Mouse (Mus musculus): ENCODE measurements around the gene Pbxip1. TPM values are rescaled to one million over a fixed set of nuclear protein-coding genes. Genes with fewer than 3 reads are reported as not detected.

Gene Pbxip1
- polyA plus RNA-seq (2015; fragmentation: Nextera tagmentation; extraction: Ambion mirVana): 19.8 and 25.3 TPM in 2 replicates

DNA sequence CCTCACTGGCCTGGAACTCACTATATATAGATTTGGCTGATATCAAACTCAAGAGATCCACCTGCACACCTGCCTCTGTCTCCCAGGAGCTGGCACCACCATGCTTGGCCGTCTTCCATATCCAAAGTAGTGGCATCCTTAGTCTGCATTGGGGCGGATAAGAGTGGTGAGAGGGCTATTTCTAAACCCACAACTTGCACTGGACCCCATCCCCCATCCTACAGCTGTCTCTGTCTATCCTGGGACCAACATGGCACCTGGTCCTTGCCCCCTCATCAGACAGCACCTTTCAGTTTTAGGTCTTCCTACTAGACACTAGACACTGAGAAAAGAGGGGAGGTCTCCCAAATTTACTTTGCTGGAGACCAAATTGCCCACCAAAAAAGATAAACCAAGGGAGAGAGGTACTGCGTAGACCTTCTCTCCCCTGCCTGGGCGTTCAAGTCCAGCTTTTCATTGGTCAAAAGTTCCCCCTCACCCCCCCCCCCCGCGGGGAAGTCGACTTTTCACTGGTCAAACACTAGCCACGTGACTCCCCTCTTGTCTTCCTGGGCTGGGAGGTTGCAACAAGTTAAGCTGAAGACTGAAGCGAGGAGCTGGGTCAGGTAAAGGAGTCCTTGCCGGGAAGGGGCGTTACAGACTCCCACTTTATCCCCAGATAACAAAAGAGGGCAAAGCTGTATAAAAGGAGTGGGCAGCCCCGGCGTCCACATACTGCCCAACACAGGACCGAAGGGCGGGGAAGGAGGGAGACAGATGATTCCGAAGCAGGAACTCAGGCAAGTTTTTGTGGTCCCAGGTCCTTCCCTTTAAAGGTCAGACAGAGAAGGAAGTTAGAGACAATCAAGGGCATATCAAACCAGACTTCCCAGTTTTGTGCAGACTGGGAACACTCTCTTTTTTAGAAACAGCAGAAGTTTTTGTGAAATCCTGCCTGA lies at the start of gene Pbxip1:
Gene Pbxip1, plus strand, starts transcription at position 531 of the 938 bp plus-strand sequence.

DNA sequence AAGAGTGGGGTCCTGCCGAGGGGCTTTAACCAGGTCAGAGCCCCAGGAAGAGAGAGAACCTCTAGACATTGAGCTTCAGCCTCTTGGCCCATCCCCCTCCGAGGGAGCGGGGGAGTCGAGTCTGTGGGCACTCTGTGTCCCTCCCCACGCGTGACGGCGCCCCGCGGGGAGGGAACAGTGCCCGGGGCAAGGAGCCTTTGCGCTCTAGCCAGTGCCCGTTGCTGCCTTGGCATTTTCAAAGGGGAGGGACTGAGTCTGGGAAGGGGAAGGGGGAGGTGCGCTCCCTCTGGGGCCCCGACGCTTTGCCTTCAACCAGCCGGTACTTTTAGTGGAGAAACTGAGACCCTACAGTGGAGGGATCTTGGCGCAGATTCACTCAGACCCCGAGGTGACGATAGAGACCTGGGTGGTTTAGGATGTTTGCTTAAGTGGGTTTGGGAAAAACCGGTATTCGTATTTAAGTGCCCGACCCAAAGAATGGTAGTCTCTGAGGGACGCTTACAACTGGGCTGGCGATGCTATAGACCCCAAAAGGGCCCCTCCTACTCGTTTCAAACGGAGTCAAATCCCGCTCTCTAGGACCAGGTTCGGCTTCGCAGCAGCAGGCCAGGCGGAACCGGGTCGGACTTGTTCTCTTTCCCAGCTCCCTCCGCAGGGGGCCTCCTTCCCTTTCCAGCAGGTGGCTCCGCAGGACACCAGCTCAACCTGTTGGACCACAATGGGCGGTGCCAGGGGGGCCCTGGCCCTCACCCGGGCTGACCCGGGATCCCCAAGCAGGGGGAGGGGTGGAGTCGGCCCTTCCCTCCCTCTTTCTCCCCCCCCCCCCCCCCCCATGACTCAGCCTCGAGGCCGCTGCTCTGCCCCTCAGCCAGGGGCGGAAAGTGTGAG lies 42.3 kb upstream of the Pbxip1 start, which contains the start of gene Zbtb7b:
Gene Zbtb7b, minus strand, starts transcription at position 771 of the 888 bp plus-strand sequence.

DNA sequence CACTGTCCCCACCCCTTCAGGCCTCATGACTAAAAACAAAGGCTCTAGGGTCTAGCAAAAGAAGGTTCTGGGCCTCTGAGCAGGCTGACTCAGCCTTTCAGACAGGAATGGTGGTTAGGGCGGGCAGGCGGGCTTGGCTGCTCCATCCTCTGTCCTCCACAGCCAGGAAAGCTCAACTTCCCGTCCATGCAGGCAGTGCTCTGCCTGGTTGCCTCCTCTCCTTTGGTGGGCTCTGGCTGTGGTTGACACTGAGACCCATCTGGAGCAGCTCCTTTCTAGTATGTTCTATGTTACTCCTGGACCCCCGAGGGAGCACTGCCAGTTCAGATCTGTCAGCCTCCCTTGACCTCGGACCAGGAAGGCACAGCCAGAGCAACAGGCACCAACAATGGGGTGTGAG lies 33.8 kb upstream of the Pbxip1 start, which contains the start of gene Lenep:
Gene Lenep, minus strand, starts transcription at position 101 of the 400 bp plus-strand sequence.

DNA sequence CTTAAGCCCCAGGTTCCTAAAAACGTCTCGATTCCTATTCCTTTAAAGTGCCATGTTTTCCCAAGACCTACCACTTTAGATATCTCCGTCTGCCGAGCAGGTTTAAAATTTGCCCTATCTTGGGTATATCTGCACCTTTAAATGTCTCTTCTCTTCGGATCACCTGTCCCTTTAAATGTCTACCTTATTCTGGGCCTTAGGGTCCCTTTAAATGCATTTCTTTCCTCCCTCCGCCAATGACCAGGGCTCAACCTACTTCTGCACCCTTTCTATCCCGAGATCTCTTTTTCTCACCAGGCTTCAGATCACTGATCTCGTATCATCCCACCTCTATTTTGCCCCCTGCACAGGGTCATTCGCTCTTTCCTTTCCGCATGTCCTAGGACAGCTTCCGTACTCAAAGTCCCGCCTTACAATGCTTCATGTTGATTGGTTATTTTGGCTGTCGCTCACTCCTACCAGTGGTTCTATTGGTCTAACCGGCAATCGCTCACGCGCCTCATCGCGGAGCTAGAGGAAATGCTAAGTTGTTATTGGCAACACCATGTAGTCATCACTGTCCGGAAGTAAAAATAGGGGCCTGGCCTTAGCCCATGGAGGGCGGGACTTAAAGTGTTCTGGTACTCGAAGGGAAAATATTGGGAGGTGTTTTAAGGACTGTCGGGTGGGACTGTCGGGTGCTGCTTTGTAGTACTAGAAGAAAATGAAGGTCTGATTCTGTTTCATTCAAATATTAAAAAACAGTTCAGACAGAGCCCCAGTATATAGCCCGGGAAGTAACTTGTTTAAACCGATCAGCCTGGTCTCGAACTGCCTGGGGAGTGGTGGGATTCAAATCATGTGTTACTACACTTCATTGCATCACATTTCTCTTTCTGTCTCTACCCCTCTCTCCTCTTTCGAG lies 24.8 kb upstream of the Pbxip1 start, which contains the start of gene Flad1:
Gene Flad1, minus strand, starts transcription at position 381 of the 904 bp plus-strand sequence.

DNA sequence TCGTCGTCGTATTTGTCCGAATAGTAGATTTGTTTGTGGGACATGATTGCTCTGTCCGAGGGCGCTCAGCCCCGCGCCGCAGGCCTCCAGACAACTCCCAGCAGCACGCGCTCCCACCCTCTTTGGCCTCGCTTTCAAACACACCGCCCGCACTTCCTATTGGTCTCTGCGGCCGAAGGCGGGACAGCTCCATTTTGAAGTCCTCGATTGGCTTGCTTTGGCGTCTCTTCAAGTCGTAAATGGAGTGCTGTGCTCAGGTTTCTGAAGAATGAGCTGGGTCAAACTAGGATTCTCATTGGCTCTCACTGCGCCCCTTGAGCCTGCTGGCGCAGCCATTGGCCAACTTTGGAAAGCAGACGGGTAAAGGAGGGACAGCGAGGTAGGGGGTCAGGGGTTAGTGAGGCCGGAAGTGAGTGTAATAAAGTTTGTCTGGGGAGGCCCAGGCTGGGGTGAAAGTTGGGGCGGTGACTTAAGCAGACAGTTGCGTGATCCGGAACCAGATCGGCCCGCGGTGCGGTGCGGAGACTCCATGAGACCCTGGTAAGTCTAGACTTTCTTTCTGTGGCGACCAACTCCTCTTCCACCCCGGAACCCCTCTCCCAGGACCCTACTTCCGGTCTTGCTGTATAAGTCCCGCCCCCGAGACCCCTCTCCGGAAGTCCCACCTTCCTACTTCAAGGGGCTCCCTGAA lies 18.2 kb upstream of the Pbxip1 start, which contains the start of the genes Cks1b and Shc1:
Gene Cks1b, minus strand, starts transcription at position 214 of the 691 bp plus-strand sequence.
Gene Shc1, plus strand, starts transcription at position 274 of the 691 bp plus-strand sequence.

DNA sequence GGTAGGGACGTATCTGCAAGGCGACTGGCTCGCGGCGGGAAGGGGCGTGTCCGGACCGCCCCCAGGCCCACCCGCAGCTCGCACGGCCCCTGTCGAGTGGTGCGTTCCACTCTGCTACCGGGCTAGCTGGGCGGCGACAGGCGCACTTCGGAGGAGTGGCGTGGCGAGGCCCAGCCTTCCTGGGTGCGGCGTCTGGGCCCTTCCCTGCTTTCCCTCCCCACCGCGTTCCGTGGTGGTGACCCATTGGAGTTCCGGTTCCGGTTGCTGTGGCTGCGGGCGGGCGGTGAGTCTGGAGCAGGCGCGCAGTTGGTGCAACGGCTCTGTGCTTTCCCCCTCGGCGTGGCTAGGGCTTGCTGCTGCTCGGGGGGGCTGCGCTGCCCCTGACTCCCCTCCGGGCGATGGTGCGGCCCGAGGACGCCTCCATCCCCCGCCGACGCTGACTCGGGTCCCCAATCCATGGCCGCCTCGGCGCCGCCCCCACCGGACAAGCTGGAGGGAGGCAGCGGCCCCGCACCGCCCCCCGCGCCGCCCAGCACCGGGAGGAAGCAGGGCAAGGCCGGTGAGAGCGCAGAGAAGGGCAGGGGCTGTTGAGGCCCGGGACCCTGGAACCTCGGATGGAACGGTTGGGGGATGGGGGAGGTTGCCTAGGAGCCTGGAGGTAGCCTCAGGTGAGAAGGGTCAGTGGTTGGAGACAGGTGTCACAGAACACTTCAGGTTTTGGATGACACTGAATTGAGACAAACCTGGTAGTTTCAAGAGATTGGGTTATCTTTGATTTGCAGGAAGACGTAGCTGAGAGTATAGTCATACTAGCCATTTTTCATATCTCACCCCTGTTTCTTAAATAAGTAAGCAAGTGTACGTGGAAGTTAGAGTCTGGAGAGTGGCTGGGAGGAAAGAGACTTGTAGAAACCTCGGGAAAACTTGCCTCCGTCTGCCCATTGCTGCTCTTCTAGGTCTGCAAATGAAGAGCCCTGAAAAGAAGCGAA lies 6.0 kb upstream of the Pbxip1 start, which contains the start of gene Pygo2:
Gene Pygo2, plus strand, starts transcription at position 44 of the 989 bp plus-strand sequence.

DNA sequence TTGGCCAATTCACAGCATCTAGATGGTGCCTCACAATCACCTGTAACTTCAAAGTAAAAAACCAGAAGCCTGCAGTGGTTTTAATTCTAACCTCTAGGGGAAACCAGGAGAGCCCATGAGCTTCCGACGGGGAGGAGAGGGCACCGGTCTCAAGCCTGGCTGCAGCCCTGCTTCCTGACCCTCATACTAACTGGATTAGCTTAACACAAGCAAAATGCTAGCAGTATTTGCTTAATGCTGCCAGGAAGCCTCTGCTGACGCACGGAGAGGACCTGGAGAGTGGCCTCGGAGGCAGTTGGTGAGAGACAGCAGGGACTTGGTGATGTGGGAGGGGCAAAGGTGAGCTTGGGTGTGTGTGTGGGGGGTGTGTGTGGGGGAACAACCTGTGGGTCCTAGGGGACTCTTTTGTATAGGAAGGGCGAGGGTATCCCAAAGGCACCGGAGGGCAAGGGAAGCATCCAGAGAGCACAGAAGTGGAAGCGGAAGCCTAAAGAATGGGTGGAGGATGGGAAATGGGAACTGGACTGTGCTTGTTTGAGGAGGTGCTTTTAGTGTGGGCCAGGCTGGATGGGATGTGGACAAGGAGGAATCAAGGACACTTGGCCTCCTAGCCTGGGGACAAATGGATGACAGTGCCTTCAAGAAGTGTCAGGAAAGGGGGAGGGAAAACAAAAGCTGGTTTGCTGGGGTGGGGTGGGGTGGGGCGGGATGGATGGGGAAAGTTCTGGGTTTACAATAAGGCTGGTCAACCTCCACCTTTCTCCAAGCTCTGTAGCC lies 18.1 kb downstream of the Pbxip1 start, which contains the start of gene Pmvk:
Gene Pmvk, plus strand, starts transcription at position 141 of the 777 bp plus-strand sequence.

Other genes starting within 250 kb of the Pbxip1 start
- gene Gba, start 233.8 kb upstream of the Pbxip1 start, polyA plus RNA-seq (2015; fragmentation: Nextera tagmentation; extraction: Ambion mirVana): 27.4 and 34.1 TPM in 2 replicates
- 4.1 and 6.7 TPM in 2 replicates for gene Thbs3, start 221.5 kb upstream of the Pbxip1 start, polyA plus RNA-seq (2015; fragmentation: Nextera tagmentation; extraction: Ambion mirVana)
- 110 and 117 TPM in 2 replicates for gene Mtx1, start 209.6 kb upstream of the Pbxip1 start, polyA plus RNA-seq (2015; fragmentation: Nextera tagmentation; extraction: Ambion mirVana)
- gene Muc1, start 207.6 kb upstream of the Pbxip1 start, polyA plus RNA-seq (2015; fragmentation: Nextera tagmentation; extraction: Ambion mirVana): 0.24 and 0.66 TPM in 2 replicates
- 142 and 145 TPM in 2 replicates for gene Krtcap2, start 190.7 kb upstream of the Pbxip1 start, polyA plus RNA-seq (2015; fragmentation: Nextera tagmentation; extraction: Ambion mirVana)
- gene Trim46, start 190.4 kb upstream of the Pbxip1 start, polyA plus RNA-seq (2015; fragmentation: Nextera tagmentation; extraction: Ambion mirVana): 0.10 and 0.32 TPM in 2 replicates
- gene Dpm3, start 177.3 kb upstream of the Pbxip1 start, polyA plus RNA-seq (2015; fragmentation: Nextera tagmentation; extraction: Ambion mirVana): 92.8 and 112 TPM in 2 replicates
- 36.7 and 47.5 TPM in 2 replicates for gene Slc50a1, start 166.1 kb upstream of the Pbxip1 start, polyA plus RNA-seq (2015; fragmentation: Nextera tagmentation; extraction: Ambion mirVana)
- 12.4 and 15.9 TPM in 2 replicates for gene Efna1, start 155.6 kb upstream of the Pbxip1 start, polyA plus RNA-seq (2015; fragmentation: Nextera tagmentation; extraction: Ambion mirVana)
- 0.12 and 0.20 TPM in 2 replicates for gene Efna3, start 113.7 kb upstream of the Pbxip1 start, polyA plus RNA-seq (2015; fragmentation: Nextera tagmentation; extraction: Ambion mirVana)
- 2.4 and 2.6 TPM in 2 replicates for gene Efna4, start 98.7 kb upstream of the Pbxip1 start, polyA plus RNA-seq (2015; fragmentation: Nextera tagmentation; extraction: Ambion mirVana)
- 32.1 and 39.1 TPM in 2 replicates for gene Adam15, start 86.7 kb upstream of the Pbxip1 start, polyA plus RNA-seq (2015; fragmentation: Nextera tagmentation; extraction: Ambion mirVana)
- 0.07 TPM in 1 of 2 replicates, not detected in the other for gene Dcst2, start 74.7 kb upstream of the Pbxip1 start, polyA plus RNA-seq (2015; fragmentation: Nextera tagmentation; extraction: Ambion mirVana)
- 0.10 and 0.22 TPM in 2 replicates for gene Dcst1, start 71.5 kb upstream of the Pbxip1 start, polyA plus RNA-seq (2015; fragmentation: Nextera tagmentation; extraction: Ambion mirVana)
- 2.5 and 4.8 TPM in 2 replicates for gene Zbtb7b, start 41.9 kb upstream of the Pbxip1 start, polyA plus RNA-seq (2015; fragmentation: Nextera tagmentation; extraction: Ambion mirVana)
- not detected in 2 replicates for gene Lenep, start 33.9 kb upstream of the Pbxip1 start, polyA plus RNA-seq (2015; fragmentation: Nextera tagmentation; extraction: Ambion mirVana)
- 17.2 and 17.7 TPM in 2 replicates for gene Flad1, start 24.8 kb upstream of the Pbxip1 start, polyA plus RNA-seq (2015; fragmentation: Nextera tagmentation; extraction: Ambion mirVana)
- gene Cks1b, start 18.3 kb upstream of the Pbxip1 start, polyA plus RNA-seq (2015; fragmentation: Nextera tagmentation; extraction: Ambion mirVana): 345 and 362 TPM in 2 replicates
- gene Shc1, start 18.3 kb upstream of the Pbxip1 start, polyA plus RNA-seq (2015; fragmentation: Nextera tagmentation; extraction: Ambion mirVana): 42.6 and 45.2 TPM in 2 replicates
- gene Pygo2, start 6.5 kb upstream of the Pbxip1 start, polyA plus RNA-seq (2015; fragmentation: Nextera tagmentation; extraction: Ambion mirVana): 13.2 and 16.6 TPM in 2 replicates
- gene Pmvk, start 17.8 kb downstream of the Pbxip1 start, polyA plus RNA-seq (2015; fragmentation: Nextera tagmentation; extraction: Ambion mirVana): 25.5 and 26.8 TPM in 2 replicates
- 0.43 and 1.0 TPM in 2 replicates for gene Kcnn3, start 83.5 kb downstream of the Pbxip1 start, polyA plus RNA-seq (2015; fragmentation: Nextera tagmentation; extraction: Ambion mirVana)

All from spleen, postnatal 0 days (tissue).